Mouse (Mus musculus): Measurements from ENCODE around the gene Gid4.

GRCm38 (mm10) chr11:60492726-60493125 is 75.8 kb downstream of the Gid4 start:
- TF ChIP-seq CTCF (IDR thresholded peaks at IDR 0.05; ENCODE audit: low read depth) (no peak), EP300 (optimal IDR thresholded peaks at IDR 0.05) (no peak)
